Mouse (Mus musculus): ENCODE measurements around the gene Cep290. TPM values are rescaled to one million over a fixed set of nuclear protein-coding genes. Genes with fewer than 3 reads are reported as not detected.

Cep290 gene
- polyA plus RNA-seq, 1 experiment, result not detected

DNA sequence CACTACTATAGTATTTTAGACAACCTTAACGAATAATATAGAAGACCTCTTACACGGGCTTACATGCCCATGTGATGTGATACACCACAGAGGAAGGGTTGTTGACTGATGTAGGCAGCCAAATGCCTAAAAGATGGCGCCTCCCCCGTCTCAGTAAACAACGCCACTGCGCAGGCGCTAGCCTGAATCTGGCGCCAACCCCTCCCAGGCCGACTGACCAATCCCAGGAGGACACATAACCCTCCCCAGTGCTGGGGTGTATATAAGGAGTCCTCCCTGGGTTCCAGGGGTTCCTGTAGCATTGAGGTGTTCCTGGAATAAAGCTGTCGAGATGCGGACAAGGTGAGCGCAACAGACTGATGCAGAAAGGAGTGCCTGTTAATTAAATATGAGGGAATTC is 132.7 kb downstream of the Cep290 start:
- 94% methylated on average over 12 of the region's 12 CpGs for WGBS
- H3K4me1 ChIP-seq (ENCODE audit: control insufficient read depth, insufficient read depth, low read length), result no peaks in the 10 kb centered on the region
- H3K27ac ChIP-seq (ENCODE audit: insufficient read depth, low read depth, low read length), result no peak overlapping the region
- no peak overlapping the region for H3K4me3 ChIP-seq (ENCODE audit: insufficient read depth, low read depth, low read length)
- TF ChIP-seq CTCF (IDR thresholded peaks at IDR 0.05; ENCODE audit: insufficient read depth, low read depth, low read length) (no peak), POLR2A (IDR thresholded peaks at IDR 0.05; ENCODE audit: insufficient read depth, low read depth, low read length) (no peak)

DNA sequence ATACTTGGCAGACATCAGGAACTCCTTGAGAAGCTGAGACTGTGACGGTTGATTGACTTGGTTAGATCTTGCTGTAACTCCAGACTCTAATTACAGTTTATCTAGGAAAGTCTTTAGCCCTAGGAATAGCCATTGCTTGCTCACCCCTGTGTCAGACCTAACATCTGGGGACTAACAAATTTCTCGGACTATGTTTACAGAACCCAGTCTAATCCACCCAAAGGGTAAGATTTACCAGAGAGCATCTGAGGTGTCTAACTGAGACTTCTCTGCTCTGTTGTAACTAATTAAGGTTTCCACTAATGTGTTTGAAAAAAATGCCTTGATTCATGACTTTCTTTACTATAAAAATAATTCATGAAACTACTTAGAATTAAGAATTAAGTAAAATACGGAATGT is 135.1 kb downstream of the Cep290 start:
- 88% methylated on average over 3 of the region's 3 CpGs for WGBS
- no peak overlapping the region for H3K27ac ChIP-seq (ENCODE audit: insufficient read depth, low read depth, low read length)
- H3K4me3 ChIP-seq (ENCODE audit: insufficient read depth, low read depth, low read length), result no peak overlapping the region
- TF ChIP-seq CTCF (IDR thresholded peaks at IDR 0.05; ENCODE audit: insufficient read depth, low read depth, low read length) (no peak), POLR2A (IDR thresholded peaks at IDR 0.05; ENCODE audit: insufficient read depth, low read depth, low read length) (no peak)
- no peaks in the 10 kb centered on the region for H3K4me1 ChIP-seq (ENCODE audit: control insufficient read depth, insufficient read depth, low read length)

Other genes with a start within 250 kb of the Cep290 start
- gene Gm4301, start 151.9 kb upstream of the Cep290 start, polyA plus RNA-seq (2012; ENCODE audit: insufficient read depth, insufficient read length, low replicate concordance, missing spikeins), result not detected in 2 replicates
- not detected in 2 replicates for gene Gm4302, start 146.7 kb upstream of the Cep290 start, polyA plus RNA-seq (2012; ENCODE audit: insufficient read depth, insufficient read length, low replicate concordance, missing spikeins)
- gene Gm4303, start 141.6 kb upstream of the Cep290 start, polyA plus RNA-seq (2012; ENCODE audit: insufficient read depth, insufficient read length, low replicate concordance, missing spikeins), result not detected in 2 replicates
- not detected in 2 replicates for gene Gm4305, start 136.5 kb upstream of the Cep290 start, polyA plus RNA-seq (2012; ENCODE audit: insufficient read depth, insufficient read length, low replicate concordance, missing spikeins)
- not detected in 2 replicates for gene Gm4307, start 126.2 kb upstream of the Cep290 start, polyA plus RNA-seq (2012; ENCODE audit: insufficient read depth, insufficient read length, low replicate concordance, missing spikeins)
- not detected in 2 replicates for gene Gm4312, start 105.0 kb upstream of the Cep290 start, polyA plus RNA-seq (2012; ENCODE audit: insufficient read depth, insufficient read length, low replicate concordance, missing spikeins)
- gene Tmtc3, start 208 bp upstream of the Cep290 start, polyA plus RNA-seq (2012; ENCODE audit: insufficient read depth, insufficient read length, low replicate concordance, missing spikeins), result not detected in 2 replicates
- not detected in 2 replicates for gene 4930430F08Rik, start 102.9 kb downstream of the Cep290 start, polyA plus RNA-seq (2012; ENCODE audit: insufficient read depth, insufficient read length, low replicate concordance, missing spikeins)
- not detected in 2 replicates for gene 1700017N19Rik, start 102.9 kb downstream of the Cep290 start, polyA plus RNA-seq (2012; ENCODE audit: insufficient read depth, insufficient read length, low replicate concordance, missing spikeins)

All from olfactory bulb, adult 2 months (tissue).